Mouse (Mus musculus) liver, embryonic 14.5 days (tissue): ENCODE results near the gene Cyp2d9. TPM values are rescaled to one million over a fixed set of nuclear protein-coding genes. Genes with fewer than 3 reads are reported as not detected.

Experiments
- ATAC-seq: fragments of 200-750 bp; cut with Nextera tagmentation; 2 replicates; pipeline ENCODE4 v1.8.0; 2017; ENCODE audit warnings: moderate number of reproducible peaks, mild to moderate bottlenecking, moderate library complexity; ENCODE audit not compliant: insufficient read depth
- DNase-seq, 3 experiments: peaks; one replicate each; pipeline ENCODE4 v3.0.0-alpha.2; 2012 to 2013; ENCODE audit warnings: low read depth in 3 of 3, low spot score in 3 of 3
- H3K27ac ChIP-seq: fragments of 300-500 bp; sonication (generic); 2 replicates; pipeline ENCODE4 v1.5.1; 2014; ENCODE audit warnings: moderate library complexity, mild to moderate bottlenecking, control low read depth, inconsistent platforms
- H3K27me3 ChIP-seq: fragments of 300-500 bp; sonication (generic); 2 replicates; pipeline ENCODE4 v1.6.1; 2014; ENCODE audit warnings: mild to moderate bottlenecking, low read length, moderate library complexity; ENCODE audit not compliant: control insufficient read depth, insufficient read depth
- H3K36me3 ChIP-seq: fragments of 300-500 bp; sonication (generic); replicated peaks from 2 replicates; pipeline ENCODE4 v1.6.1; 2014; ENCODE audit warnings: low read depth; ENCODE audit not compliant: control insufficient read depth, insufficient read depth
- H3K4me1 ChIP-seq, 2 experiments: fragments of 200-500 bp in 1 of 2; fragments of 300-500 bp in 1 of 2; sonication (generic) in 1 of 2; replicated peaks; 2 replicates each; pipeline ENCODE4 v1.6.1; 2012 to 2014; ENCODE audit warnings: antibody characterized with exemption in 1 of 2, inconsistent platforms in 1 of 2, low read length in 1 of 2; ENCODE audit not compliant: control insufficient read depth in 2 of 2, insufficient read depth in 2 of 2
- H3K4me2 ChIP-seq: fragments of 300-500 bp; sonication (generic); 2 replicates; pipeline ENCODE4 v1.6.1; 2014; ENCODE audit warnings: low read depth, mild to moderate bottlenecking, control low read depth, moderate library complexity
- H3K4me3 ChIP-seq, 2 experiments: fragments of 200-500 bp in 1 of 2; fragments of 300-500 bp in 1 of 2; sonication (generic) in 1 of 2; 2 replicates each; pipeline ENCODE4 v1.5.1; 2012 to 2014; ENCODE audit warnings: low read depth in 2 of 2, low read length in 2 of 2, mild to moderate bottlenecking in 2 of 2, control low read depth in 1 of 2, inconsistent platforms in 1 of 2, moderate library complexity in 1 of 2; ENCODE audit not compliant: insufficient read depth in 1 of 2
- H3K9ac ChIP-seq: fragments of 300-500 bp; sonication (generic); replicated peaks from 2 replicates; pipeline ENCODE4 v1.6.1; 2014; ENCODE audit warnings: mild to moderate bottlenecking, control low read depth, moderate library complexity
- H3K9me3 ChIP-seq: fragments of 300-500 bp; sonication (generic); 2 replicates; pipeline ENCODE4 v1.6.1; 2016; ENCODE audit warnings: low read length, mixed read lengths; ENCODE audit not compliant: control insufficient read depth
- CTCF ChIP-seq: IDR thresholded peaks from 2 replicates; pipeline ENCODE4 v1.5.1; 2016; ENCODE audit warnings: antibody characterized with exemption, low read depth, control low read depth
- EP300 ChIP-seq: IDR thresholded peaks from 2 replicates; pipeline ENCODE4 v1.6.1; 2016; ENCODE audit warnings: antibody characterized with exemption, low read depth
- WGBS: fragments of 180-500 bp; shearing (Covaris S2); extraction: QIAGEN DNeasy Blood & Tissue Kit; methylation state at CpG from one replicate; pipeline ENCODE4 v1.1.7; 2014; ENCODE audit not compliant: insufficient replicate concordance; 5-methylcytosine and 5-hydroxymethylcytosine counted together
- polyA plus RNA-seq, 2 experiments: library from polyadenylated mRNA; depleted of rRNA in 1 of 2; stranded (reverse) in 1 of 2; unstranded in 1 of 2; fragments of >200 nt; fragmentation: Nextera tagmentation in 1 of 2; extraction: Ambion mirVana in 1 of 2; gene quantifications; 2 replicates each; pipeline versions ENCODE4 v1.2.1 to v1.2.3; 2012 to 2014

The Cyp2d9 gene
- polyA plus RNA-seq, 2 experiments = 1.8 to 2.1 TPM

GRCm38 (mm10) chr15:82433621-82434020 lies 384 bp downstream of the Cyp2d9 start:
- TF ChIP-seq EP300 (no peak), CTCF (no peak)
- no peak overlapping the region for H3K4me2 ChIP-seq
- no peaks in the 10 kb centered on the region for H3K27me3 ChIP-seq
- no peaks in the 10 kb centered on the region for H3K4me1 ChIP-seq
- 79% methylated on average over 3 of the region's 3 CpGs for WGBS
- no peaks in the 10 kb centered on the region for H3K9me3 ChIP-seq
- no peak overlapping the region for H3K9ac ChIP-seq
- H3K4me3 ChIP-seq = no peak overlapping the region
- no peak overlapping the region for H3K27ac ChIP-seq
- no peak for DNase-seq
- ATAC-seq = no peak
- no peaks in the 10 kb centered on the region for H3K36me3 ChIP-seq

GRCm38 (mm10) chr15:82434541-82434940 lies 1.3 kb downstream of the Cyp2d9 start:
- no peaks in the 10 kb centered on the region for H3K27me3 ChIP-seq
- H3K9me3 ChIP-seq = no peaks in the 10 kb centered on the region
- no peak for TF ChIP-seq EP300
- TF ChIP-seq CTCF = no peak
- no peak overlapping the region for H3K4me2 ChIP-seq
- WGBS = 66% methylated on average over 3 of the region's 3 CpGs
- ATAC-seq = no peak
- DNase-seq = no peak
- H3K4me3 ChIP-seq = no peak overlapping the region
- H3K36me3 ChIP-seq = no peaks in the 10 kb centered on the region
- H3K9ac ChIP-seq = no peak overlapping the region
- H3K27ac ChIP-seq = no peak overlapping the region
- H3K4me1 ChIP-seq = no peaks in the 10 kb centered on the region

GRCm38 (mm10) chr15:82435011-82435410 lies 1.8 kb downstream of the Cyp2d9 start:
- Histone ChIP-seq H3K4me3 (no peak overlapping the region), H3K9ac (no peak overlapping the region), H3K36me3 (no peaks in the 10 kb centered on the region), H3K9me3 (no peaks in the 10 kb centered on the region), H3K27ac (no peak overlapping the region), H3K4me1 (no peaks in the 10 kb centered on the region), H3K4me2 (no peak overlapping the region), H3K27me3 (no peaks in the 10 kb centered on the region)
- ATAC-seq = no peak
- WGBS = 54% methylated on average over 3 of the region's 3 CpGs
- TF ChIP-seq EP300 (no peak), CTCF (no peak)
- DNase-seq = no peak

DNA sequence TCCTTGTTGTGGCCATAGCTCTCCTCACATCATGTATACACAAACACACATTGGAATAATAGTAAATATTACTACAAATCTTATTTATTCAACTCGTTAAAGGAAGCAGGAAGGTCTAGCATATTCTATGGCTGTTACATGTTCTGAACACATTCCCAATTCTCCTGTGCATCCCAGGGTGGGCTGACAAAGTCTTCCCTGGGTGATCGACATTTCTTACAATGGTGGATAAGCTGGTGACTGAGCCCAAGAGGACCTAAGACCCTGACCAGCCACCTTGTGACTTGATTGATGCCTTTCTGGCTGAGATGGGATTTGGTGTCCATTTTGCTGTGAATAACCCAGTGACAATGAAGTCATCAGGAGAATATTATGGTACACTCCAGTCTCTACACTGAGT lies 2.4 kb downstream of the Cyp2d9 start:
- ATAC-seq (no peak), DNase-seq (no peak)
- WGBS = 68% methylated on average over 2 of the region's 2 CpGs
- Histone ChIP-seq H3K4me2 (no peak overlapping the region), H3K36me3 (no peaks in the 10 kb centered on the region), H3K27ac (no peak overlapping the region), H3K9me3 (no peaks in the 10 kb centered on the region), H3K4me1 (no peaks in the 10 kb centered on the region), H3K4me3 (no peak overlapping the region), H3K9ac (no peak overlapping the region), H3K27me3 (no peaks in the 10 kb centered on the region)
- TF ChIP-seq EP300 = no peak
- no peak for TF ChIP-seq CTCF

DNA sequence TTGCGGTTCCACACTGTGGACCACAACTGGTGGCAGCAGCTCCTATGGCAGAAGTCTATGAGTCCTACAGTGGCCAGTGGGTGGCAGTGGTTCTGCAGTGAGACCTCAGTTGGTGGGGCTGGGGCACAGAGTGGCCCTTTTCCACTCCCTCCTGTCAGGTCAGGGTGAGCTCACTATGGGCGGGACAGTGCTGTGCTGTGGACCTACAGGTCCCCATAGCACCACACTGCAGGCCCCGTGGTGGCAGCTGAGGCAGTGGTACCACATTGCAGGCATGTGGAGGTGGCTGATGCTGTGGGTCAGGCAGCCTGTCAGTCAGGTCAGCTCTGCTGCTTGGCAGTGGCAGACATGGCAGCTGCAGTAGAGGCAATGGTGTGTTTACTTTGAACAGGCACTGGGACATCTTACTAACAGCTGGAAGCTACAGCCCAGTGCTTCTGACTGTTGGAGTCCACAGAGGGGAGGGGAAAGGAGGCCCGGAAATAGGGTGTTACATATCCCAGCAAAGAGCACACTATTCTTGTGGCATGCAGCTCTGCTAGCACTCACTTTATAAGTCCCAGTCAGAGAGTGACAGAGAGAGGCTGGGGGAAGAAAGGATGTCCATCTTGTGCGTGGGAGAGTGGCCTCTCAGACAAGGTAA lies 4.9 kb downstream of the Cyp2d9 start:
- ATAC-seq = no peak
- no peak overlapping the region for H3K4me2 ChIP-seq
- H3K4me3 ChIP-seq = no peak overlapping the region
- H3K9ac ChIP-seq = no peak overlapping the region
- H3K9me3 ChIP-seq = no peaks in the 10 kb centered on the region
- no peak overlapping the region for H3K27ac ChIP-seq
- no peaks in the 10 kb centered on the region for H3K4me1 ChIP-seq
- 43% methylated on average over 5 of the region's 5 CpGs for WGBS
- no peaks in the 10 kb centered on the region for H3K27me3 ChIP-seq
- peak; percentile 42; the same call in 1 of the 2 replicates for TF ChIP-seq CTCF
- TF ChIP-seq EP300 = no peak
- H3K36me3 ChIP-seq = no peaks in the 10 kb centered on the region
- no peak for DNase-seq
